Mouse (Mus musculus) spleen, adult 12 weeks (tissue): ENCODE data around the gene Rpl13.

Source experiments
- DNase-seq: peaks from one replicate; pipeline ENCODE4 v3.0.0; 2022; ENCODE audit warnings: low spot score

Rpl13 gene

GRCm38 (mm10) chr8:123108010-123108409, 5.9 kb downstream of the Rpl13 start:
- no peak for DNase-seq

- no peak for DNase-seq
Observed at GRCm38 (mm10) chr8:123108953-123109352, 6.8 kb downstream of the Rpl13 start.

- DNase-seq = peak; percentile 44
Observed at GRCm38 (mm10) chr8:123110649-123111048, 8.5 kb downstream of the Rpl13 start.

- no peak for DNase-seq
Observed at GRCm38 (mm10) chr8:123112892-123113291, 10.7 kb downstream of the Rpl13 start.

- no peak for DNase-seq
Observed at GRCm38 (mm10) chr8:123113908-123114469, 11.8 kb downstream of the Rpl13 start.

GRCm38 (mm10) chr8:123114644-123115043, 12.5 kb downstream of the Rpl13 start:
- DNase-seq = no peak

GRCm38 (mm10) chr8:123117127-123117731, 15.1 kb downstream of the Rpl13 start, which contains the start of gene Cpne7:
Cpne7 (plus strand) TSS chr8:123117374.
- no peak for DNase-seq

- no peak for DNase-seq
Observed at GRCm38 (mm10) chr8:123117744-123118143, 15.6 kb downstream of the Rpl13 start.

- no peak for DNase-seq
Observed at GRCm38 (mm10) chr8:123122059-123122458, 19.9 kb downstream of the Rpl13 start.

GRCm38 (mm10) chr8:123122670-123123069, 20.5 kb downstream of the Rpl13 start:
- DNase-seq = no peak

GRCm38 (mm10) chr8:123126193-123126816, 24.2 kb downstream of the Rpl13 start:
- peak; percentile 30 for DNase-seq

GRCm38 (mm10) chr8:123131041-123131440, 28.9 kb downstream of the Rpl13 start:
- no peak for DNase-seq

GRCm38 (mm10) chr8:123132953-123133352, 30.8 kb downstream of the Rpl13 start:
- no peak for DNase-seq

GRCm38 (mm10) chr8:123134149-123134713, 32.1 kb downstream of the Rpl13 start:
- DNase-seq = no peak

GRCm38 (mm10) chr8:123135406-123135805, 33.3 kb downstream of the Rpl13 start:
- DNase-seq = no peak

- no peak for DNase-seq
Observed at GRCm38 (mm10) chr8:123135806-123136205, 33.7 kb downstream of the Rpl13 start.

GRCm38 (mm10) chr8:123136287-123136686, 34.1 kb downstream of the Rpl13 start:
- no peak for DNase-seq

- no peak for DNase-seq
Observed at GRCm38 (mm10) chr8:123137645-123138077, 35.5 kb downstream of the Rpl13 start.

GRCm38 (mm10) chr8:123138741-123139140, 36.6 kb downstream of the Rpl13 start:
- no peak for DNase-seq

GRCm38 (mm10) chr8:123141741-123142462, 39.8 kb downstream of the Rpl13 start:
- DNase-seq = no peak

- no peak for DNase-seq
Observed at GRCm38 (mm10) chr8:123145279-123145678, 43.1 kb downstream of the Rpl13 start.

- no peak for DNase-seq
Observed at GRCm38 (mm10) chr8:123146390-123146789, 44.2 kb downstream of the Rpl13 start.
